Mouse (Mus musculus) testis, postnatal 14 days (tissue): ENCODE results near the gene Wwp2.
A peak's percentile ranks its signal among the peaks of the same experiment; 100 is the strongest.

Source experiments
- DNase-seq: peaks from one replicate; pipeline ENCODE4 v3.0.0; 2021; ENCODE audit warnings: low spot score

Gene Wwp2

DNA sequence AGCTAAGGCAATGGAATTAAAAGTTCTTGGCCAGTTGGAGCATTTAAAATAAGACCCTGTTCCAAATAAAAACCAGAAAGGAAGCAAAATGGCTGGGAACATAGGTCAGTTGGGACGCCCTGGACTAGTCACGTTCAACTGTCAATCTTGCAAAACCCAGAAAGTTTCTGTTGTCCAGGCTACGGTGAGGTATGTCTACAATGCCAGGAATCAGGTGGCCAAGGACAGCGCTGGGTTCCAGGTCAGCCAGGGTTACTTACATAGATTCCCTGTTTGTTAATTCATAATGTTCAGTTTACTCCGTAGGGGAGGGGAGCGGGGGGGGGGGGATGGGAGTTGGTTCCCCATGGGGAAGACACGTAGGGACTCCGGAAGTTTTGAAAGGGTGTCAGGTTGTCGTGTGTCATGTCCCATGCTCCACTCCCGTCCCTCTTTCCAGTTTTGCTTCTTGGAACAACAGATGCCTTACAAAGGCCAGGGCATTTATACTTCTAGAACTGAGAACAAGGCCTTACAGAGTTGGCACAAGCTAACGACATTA lies 674 bp upstream of the Wwp2 start:
- DNase-seq = no peak

DNA sequence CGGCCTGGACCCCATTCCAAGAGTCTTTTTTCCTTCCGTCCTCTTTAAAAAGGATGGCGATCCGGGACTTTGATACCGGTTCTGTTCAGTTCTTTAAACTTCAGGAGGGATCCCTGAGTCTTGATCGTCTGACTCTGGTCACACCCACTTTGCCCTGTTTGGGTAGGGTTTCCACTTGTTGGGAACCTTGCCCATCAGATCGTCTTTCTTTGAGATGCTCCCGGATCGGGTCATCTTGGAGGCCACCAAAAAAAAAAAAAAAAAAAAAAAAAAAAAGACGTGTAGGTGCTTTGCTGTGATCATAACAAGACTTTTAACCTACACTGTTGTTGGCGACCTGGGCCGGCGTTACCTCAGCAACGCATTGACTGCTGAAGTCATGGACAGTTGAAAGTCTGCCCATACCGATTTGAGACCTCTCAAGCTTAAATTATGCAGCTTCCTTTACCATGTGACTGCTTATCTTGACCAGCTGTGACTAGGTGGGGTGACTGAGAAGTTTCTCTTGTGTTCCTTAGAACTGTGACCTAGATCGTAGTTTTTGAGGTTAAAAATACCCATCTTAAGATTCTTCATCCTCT lies 766 bp downstream of the Wwp2 start:
- no peak for DNase-seq

GRCm38 (mm10) chr8:107437711-107438110 lies 1.5 kb downstream of the Wwp2 start:
- DNase-seq = no peak

- DNase-seq = no peak
Measured at GRCm38 (mm10) chr8:107439880-107440625, 3.9 kb downstream of the Wwp2 start.

DNA sequence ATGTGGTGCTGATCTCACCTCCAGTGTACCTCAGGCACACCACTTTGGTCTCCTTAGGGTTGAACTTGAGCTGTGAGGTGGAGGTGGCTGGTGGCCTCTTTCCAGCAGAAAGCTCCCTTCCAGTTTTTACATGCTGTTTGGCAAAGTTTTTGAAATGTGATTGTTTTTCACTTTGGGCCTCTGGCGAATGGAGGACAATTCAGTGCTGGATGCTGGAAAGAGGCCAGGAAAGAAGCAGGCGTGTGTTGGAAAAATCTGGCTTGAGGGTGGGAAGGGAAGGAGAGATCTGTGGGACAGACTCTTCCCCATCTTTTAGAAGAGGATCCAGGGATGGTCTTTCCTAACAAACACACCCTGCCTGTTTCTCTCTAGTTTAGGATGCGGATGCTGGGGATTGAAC lies 8.5 kb downstream of the Wwp2 start:
- no peak for DNase-seq

- no peak for DNase-seq
Measured at GRCm38 (mm10) chr8:107447713-107448112, 11.5 kb downstream of the Wwp2 start.

DNA sequence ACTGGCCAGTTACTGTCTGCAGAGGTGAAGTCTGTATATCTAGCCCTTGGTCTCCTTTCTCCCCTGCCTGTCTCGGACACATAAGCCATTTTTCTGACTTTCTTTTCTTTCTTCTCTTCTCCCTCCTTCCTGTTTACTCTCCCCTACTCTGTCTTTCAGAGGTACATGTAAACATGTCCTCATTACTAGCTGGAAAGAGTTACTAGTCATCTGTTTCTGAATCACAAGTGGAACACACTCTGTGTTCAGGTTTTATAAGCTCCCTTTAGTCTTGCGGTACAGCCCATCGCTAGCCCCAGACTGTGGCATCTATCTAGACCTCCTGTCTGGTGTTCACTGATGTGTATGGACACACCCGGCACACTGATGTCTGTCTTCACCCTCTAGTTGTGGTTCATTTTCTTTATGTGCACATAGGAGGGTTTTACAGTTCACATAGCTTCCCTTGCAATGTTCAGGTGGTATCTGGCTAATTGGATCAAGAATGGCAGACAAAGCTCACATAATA lies 12.3 kb downstream of the Wwp2 start:
- DNase-seq = no peak

- no peak for DNase-seq
Measured at GRCm38 (mm10) chr8:107449130-107449529, 13.0 kb downstream of the Wwp2 start.

DNA sequence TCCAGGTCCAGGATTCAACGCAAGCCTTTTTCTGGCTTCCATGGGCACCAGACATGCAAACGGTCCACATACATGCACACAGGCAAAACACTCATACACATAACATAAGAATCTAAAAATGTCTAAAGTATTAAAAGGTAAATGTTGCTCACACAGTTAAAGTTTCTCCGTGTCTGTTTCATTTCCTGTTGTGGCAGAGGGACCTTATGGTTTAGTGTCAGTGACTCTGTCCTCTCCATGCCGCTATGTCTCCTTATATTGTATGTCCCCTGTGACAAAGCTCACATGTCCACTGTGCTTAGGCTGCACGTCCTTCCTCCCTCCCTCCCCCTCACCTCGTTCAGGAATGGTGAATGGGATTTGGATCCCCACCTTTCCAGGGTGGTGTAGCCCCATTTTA lies 13.5 kb downstream of the Wwp2 start:
- DNase-seq = no peak

DNA sequence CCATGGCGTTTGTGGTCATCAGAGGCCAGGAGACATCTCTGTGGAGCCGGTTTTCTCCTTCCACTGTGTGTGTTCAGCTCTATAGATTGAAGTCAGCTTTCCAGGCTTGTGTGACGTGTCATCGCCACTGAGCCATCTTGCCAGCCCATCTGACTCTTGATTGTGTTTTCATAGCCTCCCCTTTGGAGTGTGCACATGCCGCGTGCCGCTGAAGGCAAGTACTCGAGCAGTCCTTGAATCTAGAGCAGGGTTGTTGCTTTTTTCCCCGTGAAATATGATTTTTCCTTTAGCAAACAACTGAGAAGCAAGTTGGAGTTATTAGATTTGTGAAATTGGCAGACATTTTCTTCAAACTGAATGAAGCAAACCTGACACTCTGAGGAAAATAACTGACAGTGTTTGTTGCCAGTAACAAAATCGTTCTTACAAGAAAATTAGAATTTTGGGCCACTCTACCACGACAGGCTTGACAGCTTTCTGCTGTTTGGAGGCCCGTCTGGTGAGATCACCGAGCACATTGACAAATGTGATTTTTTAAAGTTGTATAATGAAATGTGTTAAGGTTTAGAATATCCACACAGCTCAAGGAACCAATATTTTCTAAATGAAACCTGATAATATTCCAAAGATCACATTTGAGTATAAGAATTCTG lies 15.4 kb downstream of the Wwp2 start:
- no peak for DNase-seq

DNA sequence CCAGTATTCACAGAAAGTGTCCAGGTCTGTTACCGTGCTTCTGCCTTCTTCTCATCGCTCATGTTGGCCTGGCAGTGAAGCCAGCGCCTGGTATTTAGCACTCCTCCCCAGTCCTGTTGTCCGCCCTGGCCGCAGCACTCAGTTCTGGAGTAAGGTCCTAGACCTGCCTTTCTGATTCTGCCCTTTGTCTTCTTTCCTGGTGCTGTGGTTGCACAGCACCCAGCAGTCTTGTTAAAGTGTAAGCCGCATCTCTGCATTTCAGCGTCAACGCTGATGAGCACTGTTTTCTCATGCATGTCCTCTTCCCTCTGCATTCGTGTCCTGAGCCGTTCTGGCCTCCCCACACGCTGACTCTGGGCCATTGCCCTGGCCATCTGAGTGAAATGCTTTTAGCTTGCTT lies 17.2 kb downstream of the Wwp2 start:
- no peak for DNase-seq

- DNase-seq = no peak
Measured at GRCm38 (mm10) chr8:107455268-107455667, 19.1 kb downstream of the Wwp2 start.

- DNase-seq = no peak
Measured at GRCm38 (mm10) chr8:107457725-107458124, 21.6 kb downstream of the Wwp2 start.

DNA sequence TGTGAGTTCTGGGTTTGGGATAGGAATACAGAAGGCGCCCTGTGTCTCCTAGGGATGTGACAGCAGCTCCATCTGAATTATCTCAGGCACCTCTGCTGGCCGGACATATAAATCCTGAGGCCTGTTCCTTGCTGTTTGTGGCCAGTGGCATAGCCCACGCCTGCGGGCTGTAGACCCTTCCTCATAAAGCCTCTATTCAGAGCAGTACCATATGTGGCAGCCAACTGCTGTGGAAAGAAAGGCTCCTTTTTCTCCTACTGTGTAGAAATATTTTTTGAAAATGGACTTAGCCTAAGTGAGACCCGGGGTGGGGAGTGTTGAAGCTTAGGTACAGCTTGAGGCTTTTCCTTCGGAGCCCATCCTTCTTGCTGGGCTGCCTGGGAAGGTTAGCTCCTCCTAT lies 22.1 kb downstream of the Wwp2 start:
- DNase-seq = no peak

DNA sequence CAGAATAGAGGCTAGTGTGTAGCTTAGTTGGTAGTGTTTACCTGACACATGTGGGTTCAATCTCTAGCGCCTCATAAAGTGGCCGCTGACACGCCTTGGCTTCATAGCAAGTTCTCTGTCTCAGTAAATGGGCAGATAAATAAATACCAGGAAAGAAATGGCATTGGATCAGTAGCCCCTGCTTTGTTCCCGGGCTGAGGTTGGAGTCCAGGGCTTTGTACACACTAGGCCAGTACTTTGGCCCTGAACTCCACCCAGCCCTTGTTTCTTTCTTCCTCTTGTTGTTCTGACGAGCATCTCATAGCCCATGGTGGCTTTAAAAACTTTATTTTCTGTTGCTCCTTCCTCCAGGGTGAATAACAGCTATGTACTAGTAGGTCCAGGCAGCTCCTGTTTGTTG lies 26.3 kb downstream of the Wwp2 start:
- no peak for DNase-seq

GRCm38 (mm10) chr8:107465332-107465990 lies 29.3 kb downstream of the Wwp2 start:
- peak; percentile 27 for DNase-seq

DNA sequence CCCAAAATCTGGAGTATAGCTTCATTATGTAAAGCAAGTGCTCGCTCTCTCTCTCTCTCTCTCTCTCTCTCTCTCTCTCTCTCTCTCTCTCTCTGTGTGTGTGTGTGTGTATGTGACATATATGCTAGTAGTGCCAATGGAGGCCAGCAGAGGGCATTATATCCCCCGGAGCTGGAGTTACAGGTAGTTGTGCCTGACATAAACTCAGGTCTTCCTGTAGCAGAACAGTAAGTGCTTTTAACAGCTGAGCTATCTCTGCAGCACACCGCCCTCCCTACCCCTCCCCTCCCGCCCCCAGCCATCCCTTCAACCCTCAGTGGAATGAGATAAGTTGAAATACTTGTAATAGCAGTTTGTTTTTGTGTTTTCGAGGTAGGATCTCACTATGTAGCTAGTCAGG lies 30.5 kb downstream of the Wwp2 start:
- DNase-seq = no peak

DNA sequence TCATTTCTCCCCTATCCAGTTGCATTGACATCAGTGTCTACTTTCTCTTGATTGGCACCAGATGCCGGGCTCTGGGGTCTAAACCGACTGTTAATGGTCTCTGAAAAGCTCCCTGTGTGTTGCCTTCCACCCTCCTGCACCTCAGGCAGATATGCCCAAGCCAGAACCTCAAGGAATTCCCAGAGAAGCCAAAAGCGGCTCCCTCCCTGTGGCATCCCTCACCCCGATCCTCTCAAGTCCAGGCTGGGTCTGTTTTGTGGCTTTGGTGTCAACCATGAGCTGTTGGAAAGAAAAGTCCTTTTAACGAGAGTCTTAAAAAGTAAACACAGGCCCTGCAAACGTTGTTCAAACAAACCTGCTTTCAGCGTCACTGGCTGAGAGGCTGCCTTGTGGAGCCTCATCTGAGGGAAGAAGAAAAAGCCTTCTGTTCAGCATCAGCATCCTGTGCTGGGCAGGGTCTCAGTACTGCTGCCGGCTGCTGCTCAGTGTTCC lies 32.7 kb downstream of the Wwp2 start:
- no peak for DNase-seq

- no peak for DNase-seq
Measured at GRCm38 (mm10) chr8:107470302-107470701, 34.1 kb downstream of the Wwp2 start.

GRCm38 (mm10) chr8:107472403-107473100 lies 36.4 kb downstream of the Wwp2 start:
- no peak for DNase-seq

DNA sequence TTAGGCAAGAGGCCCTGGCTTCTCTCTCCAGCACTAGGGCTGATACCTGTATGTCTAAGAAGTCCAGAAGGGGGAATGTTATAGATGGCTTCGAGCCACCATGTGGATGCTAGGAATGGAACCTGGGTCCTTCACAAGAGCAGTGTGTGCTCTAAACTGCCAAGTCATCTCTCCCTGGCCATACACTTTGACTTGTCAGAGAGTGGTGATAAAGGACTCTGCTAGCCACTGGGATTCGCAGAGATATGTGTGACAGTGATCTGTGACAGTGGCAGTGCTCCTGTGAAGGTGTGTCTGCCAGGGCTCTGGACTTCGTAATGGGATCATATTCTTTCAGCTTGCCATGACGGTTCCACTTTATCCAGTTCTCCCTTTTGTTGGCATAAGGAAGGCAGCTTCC lies 37.2 kb downstream of the Wwp2 start:
- no peak for DNase-seq

- DNase-seq = peak; percentile 33
Measured at GRCm38 (mm10) chr8:107475613-107476012, 39.4 kb downstream of the Wwp2 start.
